Mouse (Mus musculus) brown adipose tissue, adult 24 weeks (tissue): ENCODE results near the gene Dnase1l2. TPM values are rescaled to one million over a fixed set of nuclear protein-coding genes. Genes with fewer than 3 reads are reported as not detected.

Experiments
- H3K27ac ChIP-seq: fragments of 200-500 bp; replicated peaks from 2 replicates; pipeline ENCODE4 v1.5.1; 2012; ENCODE audit warnings: low read depth, mild to moderate bottlenecking, low read length
- H3K4me1 ChIP-seq: fragments of 200-500 bp; 2 replicates; pipeline ENCODE4 v1.6.1; 2012; ENCODE audit warnings: low read length, mixed read lengths; ENCODE audit not compliant: control insufficient read depth, insufficient read depth, insufficient read length
- H3K4me3 ChIP-seq: fragments of 200-500 bp; 2 replicates; pipeline ENCODE4 v1.5.1; 2012; ENCODE audit warnings: low read depth, mild to moderate bottlenecking, low read length, moderate library complexity; ENCODE audit not compliant: insufficient read depth
- polyA plus RNA-seq: library from polyadenylated mRNA; stranded (reverse); fragments of >200 nt; gene quantifications from 2 replicates; pipeline ENCODE4 v1.2.4, GENCODE M21; 2012; ENCODE audit not compliant: missing spikeins, insufficient read depth, insufficient read length

The Dnase1l2 gene
- polyA plus RNA-seq, result not detected in 2 replicates

DNA sequence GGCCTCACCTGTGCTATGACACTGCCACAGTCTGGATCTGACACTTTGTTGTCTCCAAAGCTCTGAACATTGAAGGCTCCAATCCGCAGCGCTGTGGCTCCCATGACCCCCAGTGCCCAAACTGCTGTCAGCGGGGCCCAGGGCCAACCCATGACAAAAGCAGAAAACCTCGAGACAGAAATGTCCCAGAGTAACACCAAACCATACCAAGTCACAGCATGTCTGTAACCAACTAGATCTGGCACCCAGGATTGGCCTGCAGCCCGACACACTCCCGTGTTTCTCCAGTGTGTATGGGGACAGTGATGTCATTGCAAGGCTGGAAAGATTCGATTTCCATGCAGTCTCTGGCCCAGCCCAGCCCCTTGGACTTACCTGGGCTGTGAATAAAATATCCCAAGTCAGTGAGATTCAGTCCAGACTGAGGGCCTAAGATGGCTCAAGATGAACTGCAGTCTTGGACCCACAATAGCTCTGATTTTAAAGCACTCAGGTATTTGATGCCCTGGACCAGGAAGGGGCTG, at the start of gene Dnase1l2:
TSS of gene Dnase1l2 (minus strand) at position 474 of the 524 bp plus-strand sequence.
- Histone ChIP-seq H3K4me3 (no peak within 1 kb of the TSS), H3K4me1 (no peaks in the 10 kb centered on the region), H3K27ac (no peak within 1 kb of the TSS)

DNA sequence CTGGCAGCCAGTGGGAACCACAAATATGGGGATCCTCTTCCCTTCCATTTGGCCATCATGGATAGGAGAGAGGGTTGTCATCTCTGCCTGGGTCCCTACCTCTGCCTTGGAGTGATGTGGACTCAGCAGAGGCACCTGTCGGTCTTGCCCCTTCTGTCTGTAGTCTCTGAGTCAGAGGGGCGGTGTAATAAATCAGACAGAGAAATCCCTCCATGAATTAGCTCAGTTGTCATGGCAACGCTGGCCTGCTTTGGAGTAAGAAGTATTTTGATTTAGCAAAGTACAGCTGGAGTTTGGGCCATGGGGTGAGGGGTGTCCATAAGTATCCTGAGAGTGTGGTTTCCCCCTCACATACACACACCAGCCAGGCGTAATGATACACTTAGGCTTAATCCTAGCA, 47.5 kb upstream of the Dnase1l2 start:
- Histone ChIP-seq H3K27ac (no peak overlapping the region), H3K4me1 (no peaks in the 10 kb centered on the region), H3K4me3 (no peak overlapping the region)

DNA sequence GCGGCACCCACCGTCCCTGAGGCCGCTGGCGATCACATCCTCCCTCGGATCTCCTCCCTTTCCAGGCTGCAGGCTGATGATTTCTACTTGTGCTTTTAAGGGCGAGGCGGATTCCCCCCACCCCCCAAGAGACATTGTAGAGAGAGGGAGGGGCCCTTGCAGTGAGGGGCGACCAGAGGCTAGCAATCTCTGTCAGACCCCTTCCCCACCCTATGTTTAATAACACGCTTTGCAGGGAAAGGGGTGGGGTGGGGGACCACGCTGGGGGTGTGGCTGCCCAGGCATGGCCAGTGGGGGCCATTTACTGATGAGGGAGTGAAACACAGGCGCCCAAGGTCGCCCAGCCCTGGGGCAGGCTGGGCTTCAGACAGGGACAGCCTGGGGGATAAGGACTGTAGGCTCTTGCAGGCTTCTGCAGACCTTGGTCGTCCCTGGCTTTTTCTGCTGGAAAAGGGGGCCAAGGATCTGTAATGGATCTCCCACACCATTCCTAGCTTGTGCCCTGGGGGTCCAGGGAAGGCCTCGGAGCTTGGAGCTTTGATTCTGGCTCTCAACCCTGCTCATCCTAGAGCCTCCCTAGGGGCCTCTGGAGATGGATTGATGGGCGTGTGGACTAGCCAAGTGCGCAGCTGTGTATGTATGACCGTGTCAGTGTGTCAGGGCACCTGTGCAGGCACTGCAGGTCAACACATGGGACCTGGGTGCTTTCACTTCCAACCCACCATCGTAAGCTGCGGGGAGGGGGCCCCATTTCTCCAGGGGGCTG, 46.5 kb upstream of the Dnase1l2 start:
- Histone ChIP-seq H3K4me3 (peak overlapping the region; percentile 66), H3K4me1 (no peaks in the 10 kb centered on the region), H3K27ac (no peak overlapping the region)

DNA sequence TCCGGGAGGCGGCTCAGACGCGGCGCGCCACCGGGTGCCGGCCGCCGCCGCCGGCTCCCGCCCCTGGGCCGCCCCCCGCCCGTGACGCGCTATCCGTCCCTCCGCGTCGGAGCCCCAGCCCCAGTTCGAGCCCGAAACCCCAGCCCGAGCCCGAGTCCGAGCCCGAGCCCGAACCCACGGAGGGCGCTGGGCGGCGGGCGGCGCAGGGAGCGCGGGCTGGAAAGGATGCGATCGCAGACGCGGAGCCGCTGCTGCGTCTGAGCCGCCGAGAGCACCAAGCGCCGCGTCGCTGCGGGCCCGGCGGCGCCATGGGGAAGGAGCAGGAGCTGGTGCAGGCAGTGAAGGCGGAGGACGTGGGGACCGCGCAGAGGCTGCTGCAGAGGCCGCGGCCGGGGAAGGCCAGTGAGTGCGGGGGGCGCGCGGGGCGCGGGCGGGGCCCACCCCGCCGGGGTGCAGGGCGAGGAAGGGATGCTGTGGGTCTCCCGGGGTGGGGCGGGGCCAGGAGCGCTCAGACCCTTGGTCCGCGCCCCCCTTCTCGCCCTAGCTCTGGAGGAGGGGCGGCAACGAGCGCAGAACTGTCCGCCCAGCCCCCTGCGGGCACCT, 45.9 kb upstream of the Dnase1l2 start:
- Histone ChIP-seq H3K4me3 (peak overlapping the region; percentile 66), H3K4me1 (no peaks in the 10 kb centered on the region), H3K27ac (no peak overlapping the region)

DNA sequence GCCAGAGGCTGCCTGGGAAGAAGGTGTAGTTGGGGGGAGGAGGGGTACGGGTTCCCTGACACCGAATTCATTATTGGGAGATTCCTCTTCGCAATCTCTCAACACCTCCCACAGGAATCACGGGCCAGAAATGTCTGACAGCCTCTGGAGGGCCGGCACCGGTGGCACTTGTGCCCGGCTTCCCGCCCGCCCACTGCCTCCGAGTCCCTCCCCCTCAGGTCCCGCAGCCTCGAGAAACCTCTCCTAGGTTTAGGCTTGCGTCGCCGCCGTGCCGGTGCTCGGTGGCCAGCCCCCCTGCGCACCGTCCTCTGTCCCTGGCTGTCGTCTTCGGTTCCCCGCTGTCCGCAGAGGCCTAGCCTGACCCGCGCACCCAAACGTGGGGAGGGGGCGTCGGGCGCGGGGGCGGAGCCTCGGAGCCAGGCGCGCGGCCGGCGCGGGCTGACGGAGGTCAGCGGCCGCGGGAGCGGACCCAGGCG, 45.3 kb upstream of the Dnase1l2 start, which contains the start of gene Caskin1:
TSS of gene Caskin1 (plus strand) at position 416 of the 476 bp plus-strand sequence.
- Histone ChIP-seq H3K4me1 (no peaks in the 10 kb centered on the region), H3K4me3 (peak within 1 kb of the TSS; percentile 66), H3K27ac (no peak within 1 kb of the TSS)

DNA sequence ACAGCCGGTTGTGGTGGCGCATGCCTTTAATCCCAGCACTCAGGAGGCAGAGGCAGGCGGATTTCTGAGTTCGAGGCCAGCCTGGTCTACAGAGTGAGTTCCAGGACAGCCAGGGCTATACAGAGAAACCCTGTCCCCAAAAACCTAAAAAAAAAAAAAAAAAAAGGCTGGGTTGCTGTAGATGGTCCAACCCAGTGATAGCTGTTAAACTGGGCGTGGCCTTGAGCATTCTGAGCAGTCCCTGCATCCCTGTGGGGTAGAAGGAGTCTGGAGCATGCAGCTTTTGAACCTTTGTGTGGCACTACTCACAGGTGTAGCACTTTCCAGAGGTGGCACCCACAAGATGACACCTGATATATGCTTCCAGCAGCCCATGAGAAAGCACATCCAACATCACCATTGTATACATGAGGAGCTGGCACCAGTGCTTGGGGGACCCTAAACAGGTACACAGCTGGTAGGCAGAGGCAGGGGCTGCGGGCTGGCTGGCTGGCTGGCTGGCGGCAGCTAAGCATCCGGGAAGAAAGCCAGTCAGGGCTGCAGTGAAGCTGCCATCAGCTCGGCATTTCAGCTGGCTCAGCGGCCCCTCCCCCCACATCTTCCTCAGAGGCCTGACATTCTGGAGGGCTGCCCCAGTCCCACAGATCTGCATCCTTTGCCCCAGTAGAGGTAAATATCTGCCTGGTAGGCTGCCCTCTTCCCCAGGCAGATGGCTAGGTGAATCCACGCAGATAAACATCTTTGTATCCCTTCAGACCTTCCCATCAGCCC, 42.4 kb upstream of the Dnase1l2 start:
- Histone ChIP-seq H3K27ac (no peak overlapping the region), H3K4me3 (no peak overlapping the region), H3K4me1 (no peaks in the 10 kb centered on the region)

DNA sequence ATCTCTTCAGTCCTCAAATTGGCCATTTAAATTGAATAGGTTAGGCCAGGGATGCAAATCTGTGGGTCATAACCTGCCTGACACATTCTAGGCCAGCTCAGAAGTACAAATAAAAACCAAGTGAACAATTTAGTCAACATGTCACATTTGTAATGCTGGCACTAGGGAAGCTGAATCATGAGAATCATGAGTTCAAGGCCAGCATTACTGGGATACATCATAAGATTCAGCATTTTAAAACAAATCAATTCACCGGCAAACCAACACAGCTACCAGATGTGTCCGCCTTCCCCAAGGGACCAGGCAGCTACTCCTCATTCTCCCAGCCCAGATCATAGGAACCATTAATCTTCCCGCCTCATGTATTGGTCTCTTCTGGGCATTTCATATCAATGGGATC, 40.6 kb upstream of the Dnase1l2 start:
- no peak overlapping the region for H3K4me3 ChIP-seq
- no peak overlapping the region for H3K27ac ChIP-seq
- no peaks in the 10 kb centered on the region for H3K4me1 ChIP-seq

DNA sequence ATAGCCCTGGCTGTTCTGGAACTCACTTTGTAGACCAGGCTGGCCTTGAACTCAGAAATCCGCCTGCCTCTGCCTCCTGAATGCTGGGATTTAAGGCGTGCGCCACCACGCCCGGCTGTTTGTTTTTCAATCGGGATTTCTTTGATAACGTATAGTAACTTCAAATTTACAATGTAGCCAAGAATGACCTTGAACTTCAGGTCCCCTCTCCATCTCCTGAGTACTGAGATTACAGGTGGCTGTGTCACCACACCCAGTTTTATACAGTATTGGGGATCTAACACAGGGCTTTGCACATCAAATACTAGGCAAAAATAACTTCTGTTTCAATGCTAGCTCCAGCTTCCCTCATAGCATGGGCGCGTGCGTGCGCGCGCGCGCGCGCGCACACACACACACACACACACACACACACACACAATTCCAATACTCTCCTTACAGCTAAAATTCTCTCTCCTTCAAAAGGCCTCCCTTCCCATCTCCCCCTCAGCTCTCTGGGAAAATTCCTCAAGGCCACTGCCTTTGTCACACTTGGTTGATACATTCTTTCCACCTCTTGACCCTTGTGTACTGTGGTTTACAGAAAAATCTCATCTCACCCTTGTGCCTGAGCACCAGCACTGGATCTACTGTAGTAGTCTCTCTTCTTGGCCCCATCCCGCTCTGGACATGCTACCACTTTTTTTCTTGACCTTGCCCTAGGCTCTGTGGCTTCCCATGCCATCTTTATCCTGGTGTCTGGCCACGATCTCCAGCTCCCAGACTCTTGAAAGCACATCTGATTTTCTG, 38.3 kb upstream of the Dnase1l2 start:
- Histone ChIP-seq H3K4me1 (no peaks in the 10 kb centered on the region), H3K4me3 (no peak overlapping the region), H3K27ac (no peak overlapping the region)

DNA sequence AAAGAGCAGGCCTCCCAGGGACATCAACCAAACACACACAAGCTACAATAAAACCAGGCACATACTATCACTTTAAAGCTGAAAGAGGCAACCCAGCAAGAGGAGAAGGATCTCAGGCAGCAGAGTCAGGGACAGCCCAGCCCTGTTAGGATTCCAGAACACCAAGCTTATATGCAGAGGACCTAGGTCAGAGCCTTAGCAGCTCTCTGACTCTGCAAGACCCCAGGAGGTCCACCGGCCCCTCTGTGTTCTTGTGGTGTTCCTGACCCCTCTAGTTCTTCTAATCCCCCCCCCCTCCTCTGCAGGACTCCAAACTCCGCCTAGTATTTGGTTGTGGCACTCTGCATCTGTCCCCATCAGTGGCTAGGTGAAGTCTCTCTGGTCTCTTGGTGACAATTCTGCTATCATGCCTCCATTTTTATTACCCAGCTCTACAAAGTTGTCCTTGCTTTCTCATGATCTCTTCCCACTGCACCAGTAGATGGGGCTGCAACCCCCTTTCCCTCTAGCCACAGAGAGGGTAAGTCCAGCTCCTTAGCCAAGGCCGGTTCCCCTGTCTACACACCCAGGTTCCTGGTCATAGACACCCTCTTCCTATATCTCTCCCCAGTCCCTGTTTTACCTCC, 37.4 kb upstream of the Dnase1l2 start:
- no peak overlapping the region for H3K4me3 ChIP-seq

DNA sequence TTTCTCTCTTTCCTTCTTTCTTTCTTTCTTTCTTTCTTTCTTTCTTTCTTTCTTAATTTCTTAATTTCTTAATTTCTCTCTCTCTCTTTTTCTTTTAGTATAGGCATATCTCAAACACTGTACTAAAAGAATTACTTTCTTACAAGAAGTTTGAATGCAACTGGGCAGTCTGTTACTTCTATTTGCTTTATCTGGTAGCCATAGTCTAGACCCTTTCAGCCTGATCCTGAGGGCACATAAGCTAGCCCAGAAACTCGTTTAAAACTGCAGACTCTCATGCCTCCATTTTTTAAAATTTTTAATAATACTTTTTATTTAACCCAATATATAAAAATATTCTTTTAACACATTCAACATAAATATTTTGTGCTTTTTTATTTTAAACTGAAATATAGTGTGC, 36.5 kb upstream of the Dnase1l2 start:
- Histone ChIP-seq H3K27ac (no peak overlapping the region), H3K4me3 (no peak overlapping the region)

More for the DNA sequence above, 37.4 kb upstream of the Dnase1l2 start:
- H3K27ac ChIP-seq, result no peak overlapping the region
- H3K4me1 ChIP-seq, result no peaks in the 10 kb centered on the region

DNA sequence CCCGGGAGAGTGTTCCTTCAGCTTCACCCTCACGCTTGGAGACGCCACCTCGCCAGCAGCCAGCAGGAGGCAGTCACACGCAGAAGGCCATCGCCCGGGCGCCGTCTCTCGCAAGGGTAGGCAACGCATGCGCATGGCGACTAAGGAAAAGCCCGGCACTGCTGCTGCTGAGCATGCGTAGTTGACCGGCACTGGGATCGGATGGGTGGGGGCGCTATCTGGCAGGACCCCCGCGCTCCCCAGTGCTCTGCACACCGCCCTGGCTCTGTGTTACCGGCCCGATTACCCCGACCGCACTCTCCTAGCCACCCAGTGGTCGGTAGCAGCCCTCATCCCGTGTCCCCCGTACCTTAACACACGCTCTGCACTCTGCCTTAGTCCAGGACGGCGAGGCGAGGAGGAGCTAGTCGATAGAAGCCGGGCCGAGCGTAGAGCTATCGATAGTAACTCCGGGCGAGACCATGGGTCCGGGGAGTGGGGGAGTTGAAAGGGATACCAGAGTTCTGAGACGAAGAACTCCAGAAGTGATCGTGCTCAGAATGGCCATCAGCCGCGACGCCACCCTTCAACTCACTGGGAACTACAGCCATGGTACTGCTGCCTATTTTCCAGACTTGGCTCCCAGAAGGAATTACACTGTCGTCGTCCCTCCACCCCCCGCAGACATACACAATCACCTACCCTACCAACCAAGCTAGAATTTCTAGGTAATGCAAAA, 35.9 kb upstream of the Dnase1l2 start, which contains the start of gene Mlst8:
TSS of gene Mlst8 (minus strand) at position 416 of the 718 bp plus-strand sequence.
- Histone ChIP-seq H3K27ac (peak within 1 kb of the TSS; percentile 98), H3K4me1 (no peaks in the 10 kb centered on the region), H3K4me3 (peak within 1 kb of the TSS; percentile 76)

More for the DNA sequence above, 36.5 kb upstream of the Dnase1l2 start:
- H3K4me1 ChIP-seq, result no peaks in the 10 kb centered on the region

DNA sequence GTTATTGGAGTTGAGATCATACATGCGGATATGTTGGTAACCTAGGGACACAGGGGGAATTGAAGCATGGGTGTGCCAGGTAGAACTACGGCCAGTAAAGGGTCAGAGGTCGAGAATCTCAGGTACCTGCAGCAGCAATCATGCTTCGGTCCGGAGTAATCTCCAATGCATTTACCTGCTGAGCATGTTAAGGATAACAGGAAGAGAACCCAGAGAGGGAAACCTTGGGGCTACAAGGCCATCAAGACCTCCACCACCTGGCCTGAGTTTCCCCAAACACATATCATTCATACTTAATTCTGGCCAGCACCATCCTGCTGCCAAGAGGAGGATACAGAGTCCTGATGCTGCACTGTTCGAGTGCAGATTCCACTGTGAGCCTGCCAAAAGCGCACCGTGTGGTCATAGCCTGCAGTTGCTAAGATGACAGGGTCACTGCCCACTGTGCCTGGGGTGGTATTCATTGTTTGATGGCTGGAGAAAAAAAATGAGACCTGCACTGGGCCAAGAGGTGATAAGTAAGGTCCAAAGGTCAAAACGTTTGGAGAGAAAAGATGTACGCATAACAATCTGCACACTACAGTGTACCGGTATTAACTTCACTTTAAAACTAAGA, 35.2 kb upstream of the Dnase1l2 start:
- H3K27ac ChIP-seq, result no peak overlapping the region
- no peaks in the 10 kb centered on the region for H3K4me1 ChIP-seq
- peak overlapping the region; percentile 36 for H3K4me3 ChIP-seq
